Mouse (Mus musculus) adrenal gland, postnatal 14 days (tissue): Measurements from ENCODE around the gene Tpsg1. TPM values are rescaled to one million over a fixed set of nuclear protein-coding genes. Genes with fewer than 3 reads are reported as not detected.
A peak's percentile ranks its signal among the peaks of the same experiment; 100 is the strongest.

ENCODE experiments used
- DNase-seq: peaks from one replicate; pipeline ENCODE4 v3.0.0; 2021; ENCODE audit warnings: mixed read lengths
- total RNA-seq: library from RNA; stranded (reverse); gene quantifications from 2 replicates; pipeline ENCODE4 v1.2.3, GENCODE M21; 2021

Tpsg1 gene
- total RNA-seq, 1 experiment from 2014 or later = not detected

DNA sequence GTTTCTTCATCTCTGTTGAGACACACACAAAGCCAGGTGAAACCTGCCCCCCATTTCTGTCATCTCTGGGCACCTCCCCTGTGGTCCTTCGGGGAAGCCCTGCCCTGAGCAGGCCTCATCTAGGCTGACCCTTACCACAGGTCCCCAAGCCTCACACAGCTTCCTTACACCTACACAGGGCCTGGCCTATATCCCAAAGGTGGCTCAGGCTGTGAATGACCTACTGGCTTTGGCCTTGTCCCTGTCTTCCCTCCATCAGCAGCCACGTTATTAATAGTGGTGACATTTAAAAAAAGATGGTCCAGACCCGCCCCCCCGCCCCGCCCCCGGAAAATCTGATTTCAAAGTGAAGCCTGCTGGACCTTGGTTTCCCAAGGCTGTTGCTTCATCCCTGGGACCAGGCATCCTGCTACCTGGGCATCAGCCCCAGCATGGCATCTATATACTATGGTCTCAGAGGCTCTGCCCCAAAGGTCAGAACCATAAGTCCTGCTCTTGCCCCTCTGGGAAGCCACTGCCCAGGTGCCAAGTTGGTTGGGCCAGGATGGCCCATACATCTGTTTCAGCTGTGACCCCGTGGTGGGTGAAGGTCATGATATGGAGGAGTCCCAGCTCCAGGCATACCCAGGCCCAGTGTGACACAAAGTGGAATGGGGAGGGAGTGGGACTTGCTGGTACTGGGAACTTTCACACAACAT, 39.4 kb downstream of the Tpsg1 start:
- DNase-seq = peak; percentile 52

GRCm38 (mm10) chr17:25409621-25410020, 40.5 kb downstream of the Tpsg1 start:
- no peak for DNase-seq

GRCm38 (mm10) chr17:25410180-25410579, 41.1 kb downstream of the Tpsg1 start:
- peak; percentile 63 for DNase-seq

DNA sequence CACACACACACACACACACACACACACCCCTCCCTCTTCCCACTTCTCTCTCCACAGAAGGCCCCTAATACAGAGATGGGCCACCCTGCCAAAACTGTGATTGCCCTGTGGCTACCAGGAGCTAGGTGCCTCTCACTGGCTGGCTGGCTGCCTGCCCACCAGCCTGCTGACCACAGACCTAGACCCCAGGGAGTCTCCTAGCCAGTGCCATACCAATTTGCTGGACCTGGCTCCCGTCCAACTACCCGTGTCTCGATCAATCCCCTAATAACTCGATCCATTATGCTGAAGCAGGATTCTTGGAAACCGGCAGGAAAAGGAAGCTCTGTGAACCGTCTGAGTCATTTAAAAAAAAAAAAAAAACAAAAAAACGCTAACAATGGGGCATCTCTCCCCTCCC, 41.7 kb downstream of the Tpsg1 start:
- peak; percentile 33 for DNase-seq

DNA sequence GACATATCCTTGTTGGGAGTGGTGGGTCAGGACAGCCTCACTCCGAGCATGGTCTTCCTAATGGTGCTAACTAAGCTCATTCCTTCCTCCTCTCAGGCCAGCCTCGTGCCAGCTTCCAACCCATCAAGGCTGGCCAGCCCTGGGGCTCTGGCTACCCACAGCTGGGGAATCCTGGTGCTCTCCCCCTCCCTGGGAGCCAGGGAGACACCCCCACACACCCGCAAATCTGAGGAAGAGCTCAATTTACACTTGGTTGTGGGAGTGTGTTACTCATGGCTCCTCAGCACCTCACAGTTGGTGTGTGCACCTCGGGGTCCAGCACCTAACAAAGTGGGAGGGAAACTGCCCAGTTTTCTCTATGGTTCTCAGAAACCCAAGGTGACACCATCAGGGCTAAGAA, 42.2 kb downstream of the Tpsg1 start:
- no peak for DNase-seq

DNA sequence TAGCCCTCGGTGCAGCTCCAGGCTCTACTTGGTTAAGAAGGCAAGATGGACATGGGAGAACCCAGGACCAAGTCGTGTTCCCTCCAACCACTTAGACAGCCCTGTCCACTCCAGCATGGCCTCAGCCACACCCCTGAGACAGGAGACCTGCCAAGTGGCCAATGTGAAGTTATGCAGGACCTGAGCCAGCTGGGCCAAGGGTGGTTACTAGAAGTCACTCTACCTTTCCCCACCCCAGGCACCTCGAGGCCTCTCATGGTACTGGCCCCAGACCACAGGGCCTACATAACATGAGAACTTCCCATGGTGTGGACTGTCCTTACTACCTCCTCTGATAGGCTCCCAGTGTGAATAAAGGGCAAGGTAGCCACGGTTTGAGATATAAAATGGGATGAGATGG, 45.1 kb downstream of the Tpsg1 start:
- DNase-seq = peak; percentile 73

DNA sequence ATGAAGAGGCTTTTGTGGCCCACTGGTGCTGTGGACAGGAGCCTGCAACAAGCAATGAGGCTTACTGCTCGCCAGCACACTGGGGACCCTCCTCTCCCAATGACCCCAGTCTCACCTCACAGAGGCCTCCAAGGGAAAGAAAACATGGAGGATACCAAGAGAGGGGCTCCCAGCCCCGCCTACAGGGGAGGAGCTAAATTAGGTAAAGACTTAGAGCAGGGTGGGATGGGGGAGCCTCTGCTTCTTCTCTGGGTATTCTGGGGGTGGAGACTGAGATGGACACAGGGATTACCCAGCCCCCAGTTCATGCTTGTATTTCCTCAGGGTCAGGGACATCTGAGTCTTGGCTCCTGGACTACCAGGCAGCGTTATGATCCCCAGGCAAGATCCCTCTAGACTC, 45.8 kb downstream of the Tpsg1 start:
- no peak for DNase-seq

GRCm38 (mm10) chr17:25415421-25415913, 46.4 kb downstream of the Tpsg1 start:
- peak; percentile 38 for DNase-seq

- DNase-seq = peak; percentile 41
These were observed 47.1 kb downstream of the Tpsg1 start for GRCm38 (mm10) chr17:25416219-25416618.

- no peak for DNase-seq
These were observed 48.9 kb downstream of the Tpsg1 start for GRCm38 (mm10) chr17:25417990-25418389.

DNA sequence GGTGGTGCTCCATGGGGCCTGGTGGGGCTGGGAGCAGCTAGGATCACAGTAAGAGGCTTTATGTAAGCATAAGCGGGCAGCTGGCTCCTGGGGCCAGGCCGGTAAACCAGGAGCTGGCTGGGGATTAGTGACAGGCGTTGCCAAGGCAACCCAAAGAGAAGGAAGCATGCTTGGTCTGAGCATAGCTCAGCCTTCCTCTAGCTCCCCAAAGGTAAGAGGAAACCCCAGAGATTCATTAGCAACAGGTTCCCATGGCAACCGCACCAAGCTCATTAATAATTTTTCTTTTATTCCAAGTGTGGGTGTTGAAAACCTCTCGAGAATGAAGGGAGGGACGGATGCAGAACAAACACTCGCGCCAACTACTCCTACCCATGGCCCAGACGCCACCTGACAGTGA, 49.9 kb downstream of the Tpsg1 start:
- no peak for DNase-seq

GRCm38 (mm10) chr17:25420998-25421397, 51.9 kb downstream of the Tpsg1 start:
- no peak for DNase-seq

Other genes starting within 250 kb of the Tpsg1 start
- gene Ptx4, start 248.5 kb upstream of the Tpsg1 start, total RNA-seq = not detected in 2 replicates
- gene Clcn7, start 235.9 kb upstream of the Tpsg1 start, total RNA-seq = 33.3 and 35.2 TPM in 2 replicates
- 0.15 TPM in 1 of 2 replicates, not detected in the other for gene Ccdc154, start 206.8 kb upstream of the Tpsg1 start, total RNA-seq
- 0.37 TPM in 1 of 2 replicates, not detected in the other for gene Gm38655, start 193.8 kb upstream of the Tpsg1 start, total RNA-seq
- gene BC003965, start 184.7 kb upstream of the Tpsg1 start, total RNA-seq = 20.2 and 21.2 TPM in 2 replicates
- 15.9 and 17.8 TPM in 2 replicates for gene Unkl, start 180.9 kb upstream of the Tpsg1 start, total RNA-seq
- 34.3 and 35.7 TPM in 2 replicates for gene Gnptg, start 129.1 kb upstream of the Tpsg1 start, total RNA-seq
- 20.4 and 22.9 TPM in 2 replicates for gene Tsr3, start 129.1 kb upstream of the Tpsg1 start, total RNA-seq
- 12.1 and 12.6 TPM in 2 replicates for gene Baiap3, start 112.9 kb upstream of the Tpsg1 start, total RNA-seq
- 232 and 245 TPM in 2 replicates for gene Ube2i, start 94.7 kb upstream of the Tpsg1 start, total RNA-seq
- 1.2 and 1.3 TPM in 2 replicates for gene Prss34, start 70.9 kb upstream of the Tpsg1 start, total RNA-seq
- not detected in 2 replicates for gene Prss28, start 60.6 kb upstream of the Tpsg1 start, total RNA-seq
- not detected in 2 replicates for gene Prss29, start 50.6 kb upstream of the Tpsg1 start, total RNA-seq
- gene Tpsab1, start 23.7 kb upstream of the Tpsg1 start, total RNA-seq = 2.1 and 2.9 TPM in 2 replicates
- gene Tpsb2, start 3.0 kb upstream of the Tpsg1 start, total RNA-seq = 5.3 and 6.6 TPM in 2 replicates
- 38.4 and 45.4 TPM in 2 replicates for gene Cacna1h, start 64.5 kb downstream of the Tpsg1 start, total RNA-seq
- gene Tekt4, start 85.3 kb downstream of the Tpsg1 start, total RNA-seq = not detected in 2 replicates
- 0.15 TPM in 1 of 2 replicates, not detected in the other for gene Sstr5, start 128.0 kb downstream of the Tpsg1 start, total RNA-seq
- gene Sox8, start 201.4 kb downstream of the Tpsg1 start, total RNA-seq = 1.4 and 1.6 TPM in 2 replicates
- 40.2 and 40.6 TPM in 2 replicates for gene Lmf1, start 209.8 kb downstream of the Tpsg1 start, total RNA-seq